Mouse (Mus musculus): ENCODE results near the gene Bcl7c.
"Not testable (repeated sequence)": the region's sequence is repeated elsewhere in the genome, so short reads cannot be mapped to it uniquely, and the experiment has no call there.

GRCm38 (mm10) chr7:127647576-127647975 lies 61.2 kb downstream of the Bcl7c start:
- TF ChIP-seq POLR2A (IDR thresholded peaks at IDR 0.05; ENCODE audit: insufficient read length, low read depth); USF1 (IDR thresholded peaks at IDR 0.05; ENCODE audit: low read depth); CEBPB (IDR thresholded peaks at IDR 0.05; ENCODE audit: insufficient read depth, poor library complexity, severe bottlenecking): not testable (repeated sequence)

All from myocyte (in vitro differentiated cells).